Mouse (Mus musculus): ENCODE measurements around the gene Usp29. TPM values are rescaled to one million over a fixed set of nuclear protein-coding genes. Genes with fewer than 3 reads are reported as not detected.
"Not testable (repeated sequence)": the region's sequence is repeated elsewhere in the genome, so short reads cannot be mapped to it uniquely, and the experiment has no call there.

Gene Usp29
- total RNA-seq, 1 experiment from 2014 or later = not detected

DNA sequence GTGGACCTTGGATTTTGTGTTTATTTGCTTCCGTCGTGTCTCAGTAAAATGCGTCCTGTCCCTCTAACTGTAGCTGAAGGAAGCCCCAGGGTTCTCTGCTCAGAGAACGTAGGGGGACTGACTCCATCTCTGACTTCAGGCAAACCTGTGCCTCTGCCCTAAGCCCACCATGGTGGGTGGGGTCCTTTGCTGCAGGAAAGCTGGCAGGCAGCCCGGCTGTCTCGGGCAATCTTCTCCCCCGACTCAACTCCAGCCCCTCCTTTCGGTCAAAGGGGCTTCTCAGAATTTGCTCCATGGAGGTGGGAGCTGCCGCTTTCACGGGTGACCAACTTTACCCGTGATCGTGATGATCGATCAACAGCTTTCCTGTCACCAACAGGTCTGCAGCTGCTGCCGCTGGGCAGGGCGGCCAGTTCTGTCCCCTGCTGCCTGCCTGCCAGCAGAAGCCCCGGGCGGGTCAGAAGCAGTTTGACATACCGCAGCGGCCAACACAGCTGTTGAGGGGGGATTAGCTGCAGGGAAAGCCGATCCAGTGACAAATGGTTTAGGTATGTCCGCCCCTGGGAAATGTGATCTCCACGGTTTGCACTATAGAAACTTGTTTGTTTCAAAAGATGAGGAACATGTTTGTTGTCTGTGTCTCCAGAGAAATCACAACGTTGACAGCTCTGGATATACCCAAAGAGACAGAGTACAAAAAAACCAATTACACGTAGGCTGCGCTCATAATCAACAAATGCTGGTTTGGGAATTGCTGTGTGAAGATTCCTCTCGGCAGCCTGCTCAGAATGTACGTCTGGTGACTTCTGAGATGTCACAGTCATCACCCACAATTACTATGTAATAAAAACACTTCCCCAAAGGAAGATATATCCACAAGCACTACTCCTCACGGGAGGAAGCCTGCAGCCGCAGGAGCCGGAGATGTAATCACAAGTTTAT is 183.3 kb downstream of the Usp29 start:
- ATAC-seq (replicated peaks; ENCODE audit: low read depth, poor library complexity, severe bottlenecking) = no peak

DNA sequence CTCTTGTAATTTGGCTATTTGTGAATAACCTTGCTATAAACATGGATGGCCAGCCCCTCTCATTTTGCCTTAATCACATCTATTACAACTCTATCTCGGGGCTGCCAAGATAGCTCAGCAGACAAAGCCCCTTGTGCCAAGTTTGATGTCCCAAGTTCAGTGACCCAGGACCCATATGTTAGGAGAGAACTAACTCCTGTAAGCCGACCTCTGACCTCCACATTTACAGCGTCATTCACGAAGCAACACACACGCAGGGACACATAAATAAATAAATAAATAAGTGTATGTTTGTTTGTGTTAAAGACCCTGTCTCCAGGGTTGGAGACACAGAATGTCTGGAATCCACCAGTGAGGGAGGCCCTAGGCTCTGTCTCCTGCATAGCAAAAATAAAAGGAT is 186.7 kb downstream of the Usp29 start:
- ATAC-seq (replicated peaks; ENCODE audit: low read depth, poor library complexity, severe bottlenecking) = no peak

DNA sequence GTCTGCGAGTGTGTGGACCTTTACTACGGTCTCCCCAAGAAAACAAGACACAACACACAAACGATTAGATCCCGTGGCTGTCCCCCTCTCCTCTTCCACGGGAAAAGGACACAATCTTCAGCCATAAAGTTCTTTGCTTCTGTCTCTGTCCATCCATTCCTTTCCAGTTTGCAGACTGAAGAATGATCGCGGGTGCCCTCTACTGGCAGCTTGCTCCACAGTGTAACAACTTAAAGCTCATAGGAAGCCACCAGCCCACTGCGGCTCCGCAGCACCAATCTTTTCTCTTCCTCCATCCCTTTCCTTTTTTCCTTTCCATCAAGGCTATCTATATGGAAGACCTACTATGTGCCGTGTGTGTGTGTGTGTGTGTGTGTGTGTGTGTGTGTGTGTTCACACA is 187.9 kb downstream of the Usp29 start:
- peak; percentile 76 for ATAC-seq (replicated peaks; ENCODE audit: low read depth, poor library complexity, severe bottlenecking)

- ATAC-seq (replicated peaks; ENCODE audit: low read depth, poor library complexity, severe bottlenecking) = no peak
Observed at GRCm38 (mm10) chr7:6919131-6919870, 188.9 kb downstream of the Usp29 start.

- ATAC-seq (replicated peaks; ENCODE audit: low read depth, poor library complexity, severe bottlenecking) = no peak
Observed at GRCm38 (mm10) chr7:6923515-6923914, 193.1 kb downstream of the Usp29 start.

- ATAC-seq (replicated peaks; ENCODE audit: low read depth, poor library complexity, severe bottlenecking) = no peak
Observed at GRCm38 (mm10) chr7:6925926-6926730, 195.8 kb downstream of the Usp29 start.

GRCm38 (mm10) chr7:6926731-6926995 is 196.3 kb downstream of the Usp29 start:
- ATAC-seq (replicated peaks; ENCODE audit: low read depth, poor library complexity, severe bottlenecking) = no peak

DNA sequence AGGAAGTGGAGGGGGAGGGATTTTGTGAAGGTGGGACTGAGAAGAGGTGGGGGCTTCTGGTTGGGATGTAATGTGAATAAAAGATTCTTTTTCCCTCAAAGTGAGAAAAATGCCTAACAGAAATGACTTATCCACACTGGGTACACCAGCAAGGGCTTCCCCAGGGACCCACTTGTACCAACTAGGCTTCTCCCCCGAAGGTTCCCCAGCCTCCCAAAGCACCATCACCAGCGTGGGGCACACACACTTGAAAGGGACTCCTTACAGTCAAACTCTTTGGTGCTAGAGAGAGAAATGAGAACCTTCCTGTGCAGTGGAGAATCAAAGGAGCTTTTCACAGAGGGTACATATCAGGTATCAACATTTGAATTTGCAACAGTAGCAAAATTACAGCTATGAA is 198.9 kb downstream of the Usp29 start:
- ATAC-seq (replicated peaks; ENCODE audit: low read depth, poor library complexity, severe bottlenecking) = no peak

- ATAC-seq (replicated peaks; ENCODE audit: low read depth, poor library complexity, severe bottlenecking) = no peak
Observed at GRCm38 (mm10) chr7:6934741-6935140, 204.4 kb downstream of the Usp29 start.

GRCm38 (mm10) chr7:6937040-6937439 is 206.7 kb downstream of the Usp29 start:
- ATAC-seq (replicated peaks; ENCODE audit: low read depth, poor library complexity, severe bottlenecking) = peak; percentile 90

GRCm38 (mm10) chr7:6940761-6941231 is 210.4 kb downstream of the Usp29 start:
- ATAC-seq (replicated peaks; ENCODE audit: low read depth, poor library complexity, severe bottlenecking) = peak; percentile 83

DNA sequence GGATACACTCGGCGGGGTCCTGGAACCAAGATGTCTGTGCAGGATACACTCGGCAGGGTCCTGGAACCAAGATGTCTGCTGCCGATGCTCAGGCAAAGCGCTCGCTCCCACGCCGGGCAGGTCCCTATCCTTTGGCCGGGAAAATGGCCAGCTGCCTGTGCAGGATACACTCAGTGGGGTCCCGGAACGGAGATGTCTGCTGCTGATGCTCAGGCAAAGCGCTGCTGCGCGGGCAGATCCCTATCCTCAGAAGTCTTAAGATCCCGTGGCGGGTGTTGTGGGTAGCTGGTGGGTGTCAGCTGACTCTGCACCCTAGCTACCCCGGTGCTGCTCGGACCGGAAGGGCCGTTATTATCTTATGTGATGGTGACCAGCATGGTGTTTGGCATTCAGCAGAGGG is 217.7 kb downstream of the Usp29 start:
- ATAC-seq (replicated peaks; ENCODE audit: low read depth, poor library complexity, severe bottlenecking) = not testable (repeated sequence)

- ATAC-seq (replicated peaks; ENCODE audit: low read depth, poor library complexity, severe bottlenecking) = no peak
Observed at GRCm38 (mm10) chr7:6956576-6956975, 226.2 kb downstream of the Usp29 start.

DNA sequence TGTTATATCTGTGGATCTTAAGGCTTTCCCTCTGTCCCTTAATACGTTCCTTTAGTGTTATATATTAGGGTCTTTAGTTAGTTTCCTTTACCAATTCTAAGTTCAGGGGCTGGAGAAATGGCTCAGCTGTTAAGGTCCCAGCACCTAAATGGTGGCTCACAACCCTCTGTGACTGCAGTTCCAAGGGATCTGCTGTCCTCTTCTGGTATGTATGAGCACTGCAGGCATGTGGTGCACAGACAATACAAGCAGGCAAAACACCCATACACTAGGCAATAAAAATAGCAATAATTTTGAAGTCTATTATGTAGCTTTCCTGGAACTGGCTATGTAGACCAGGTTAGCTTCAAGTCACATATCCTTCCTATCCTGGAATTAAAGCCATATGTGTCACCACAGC is 228.2 kb downstream of the Usp29 start:
- ATAC-seq (replicated peaks; ENCODE audit: low read depth, poor library complexity, severe bottlenecking) = no peak

- ATAC-seq (replicated peaks; ENCODE audit: low read depth, poor library complexity, severe bottlenecking) = no peak
Observed at GRCm38 (mm10) chr7:6973566-6973965, 243.2 kb downstream of the Usp29 start.

DNA sequence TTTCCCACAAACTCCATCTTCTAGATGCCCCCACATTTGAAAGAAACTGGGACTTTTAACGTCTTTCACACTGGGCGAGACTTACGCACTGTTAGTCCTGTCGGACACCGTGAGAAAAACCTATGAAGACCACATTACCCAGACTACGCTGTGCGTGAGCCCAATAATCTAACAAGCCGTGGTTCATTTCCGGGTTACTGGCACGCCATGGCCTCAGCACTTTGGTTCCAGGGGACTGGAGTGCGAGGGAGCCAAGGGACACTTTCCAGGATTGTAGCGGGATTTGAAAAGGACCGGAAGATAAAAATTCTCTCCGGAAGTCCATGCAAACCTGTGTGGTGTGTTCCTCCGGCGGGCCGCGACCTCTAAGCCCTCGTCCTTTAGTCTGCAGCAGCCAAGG is 246.5 kb downstream of the Usp29 start:
- no peak for ATAC-seq (replicated peaks; ENCODE audit: low read depth, poor library complexity, severe bottlenecking)

GRCm38 (mm10) chr7:6995251-6995650 is 264.9 kb downstream of the Usp29 start, which contains the start of gene Aurkc:
Gene Aurkc (plus strand): TSS chr7:6995300.
- not testable (repeated sequence) for ATAC-seq (replicated peaks; ENCODE audit: low read depth, poor library complexity, severe bottlenecking)

DNA sequence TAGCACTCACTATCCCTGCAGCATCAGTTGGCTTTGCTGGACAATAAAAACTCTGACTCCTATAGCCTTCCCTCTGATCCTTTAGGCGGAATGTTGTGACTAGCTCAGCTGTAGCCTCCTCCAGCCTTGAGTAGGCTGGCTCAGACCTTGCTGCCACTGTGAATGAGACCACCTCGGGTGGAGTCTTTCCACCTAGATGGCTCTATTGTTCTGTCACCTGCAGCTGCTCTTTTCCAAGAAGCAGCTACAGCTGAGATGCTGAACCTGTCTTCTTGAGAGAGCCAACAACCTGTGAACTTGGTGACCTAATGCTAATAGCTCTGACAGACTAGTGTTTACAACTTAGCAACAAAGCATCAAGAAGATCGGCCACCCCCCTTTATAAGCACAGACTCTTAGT is 268.5 kb downstream of the Usp29 start:
- ATAC-seq (replicated peaks; ENCODE audit: low read depth, poor library complexity, severe bottlenecking) = not testable (repeated sequence)

DNA sequence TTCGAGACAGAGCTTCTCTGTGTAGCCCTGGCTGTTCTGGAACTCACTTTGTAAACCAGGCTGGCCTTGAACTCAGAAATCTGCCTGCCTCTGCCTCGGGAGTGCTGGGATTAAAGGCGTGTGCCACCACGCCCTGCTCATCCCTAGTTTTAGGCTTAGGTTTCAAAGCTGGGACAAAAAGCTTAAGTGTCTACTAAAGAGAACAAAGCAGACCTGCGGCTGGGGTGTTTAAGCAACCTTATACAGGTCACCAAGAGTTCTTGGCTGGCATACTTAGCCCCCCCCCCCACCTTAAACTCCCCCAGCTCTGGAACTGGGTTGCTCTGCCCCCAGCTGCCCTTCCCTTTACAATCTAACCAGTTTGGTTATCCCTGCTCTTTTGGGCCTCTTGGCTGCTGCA is 275.1 kb downstream of the Usp29 start:
- not testable (repeated sequence) for ATAC-seq (replicated peaks; ENCODE audit: low read depth, poor library complexity, severe bottlenecking)

Measured in common myeloid progenitor, adult 5-6 weeks (primary cell).